Mouse (Mus musculus) layer of hippocampus, postnatal 25 days (tissue): ENCODE results near the gene D630003M21Rik. TPM values are rescaled to one million over a fixed set of nuclear protein-coding genes. Genes with fewer than 3 reads are reported as not detected.
A peak's percentile ranks its signal among the peaks of the same experiment; 100 is the strongest.

Experiments
- DNase-seq, 2 experiments: peaks; one replicate each; pipeline ENCODE4 v3.0.0; 2022; ENCODE audit warnings: mixed read lengths in 2 of 2, low spot score in 1 of 2; ENCODE audit errors: extremely low spot score in 1 of 2
- total RNA-seq, 2 experiments: library from RNA; stranded (reverse); gene quantifications; 2 replicates each; pipeline ENCODE4 v1.2.3; 2021

The D630003M21Rik gene
- total RNA-seq, 2 experiments from 2014 or later = 3.7 to 4.2 TPM

GRCm38 (mm10) chr2:158241126-158241738 lies 12.2 kb upstream of the D630003M21Rik start:
- no peak for DNase-seq

GRCm38 (mm10) chr2:158238101-158238500 lies 9.1 kb upstream of the D630003M21Rik start:
- no peak for DNase-seq

- DNase-seq = no peak
Measured at GRCm38 (mm10) chr2:158236698-158237097, 7.7 kb upstream of the D630003M21Rik start.

- DNase-seq = no peak
Measured at GRCm38 (mm10) chr2:158233106-158233505, 4.1 kb upstream of the D630003M21Rik start.

DNA sequence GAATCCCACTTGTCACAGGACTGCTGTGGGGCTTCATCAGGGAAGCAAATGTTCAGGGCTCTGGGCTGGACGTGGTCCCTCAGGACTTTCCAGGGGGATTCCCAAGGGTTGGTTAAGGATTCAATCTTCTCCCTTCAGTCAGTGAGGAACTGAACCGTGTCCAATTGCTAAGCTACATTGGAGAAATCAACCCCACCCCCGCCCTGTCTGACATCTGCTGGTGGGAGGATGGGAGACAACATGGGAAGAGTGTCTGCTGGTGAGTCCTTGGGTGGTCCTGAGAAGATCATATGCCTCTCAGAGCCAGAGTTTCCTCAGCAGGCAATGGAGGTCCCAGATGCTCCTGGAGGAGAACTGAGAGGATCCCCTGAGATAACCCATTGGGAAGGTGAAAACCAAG lies 3.4 kb upstream of the D630003M21Rik start:
- no peak for DNase-seq

- DNase-seq = no peak
Measured at GRCm38 (mm10) chr2:158231071-158231470, 2.0 kb upstream of the D630003M21Rik start.

GRCm38 (mm10) chr2:158230617-158231016 lies 1.6 kb upstream of the D630003M21Rik start:
- no peak for DNase-seq

GRCm38 (mm10) chr2:158229503-158229892 lies 476 bp upstream of the D630003M21Rik start:
- no peak for DNase-seq

DNA sequence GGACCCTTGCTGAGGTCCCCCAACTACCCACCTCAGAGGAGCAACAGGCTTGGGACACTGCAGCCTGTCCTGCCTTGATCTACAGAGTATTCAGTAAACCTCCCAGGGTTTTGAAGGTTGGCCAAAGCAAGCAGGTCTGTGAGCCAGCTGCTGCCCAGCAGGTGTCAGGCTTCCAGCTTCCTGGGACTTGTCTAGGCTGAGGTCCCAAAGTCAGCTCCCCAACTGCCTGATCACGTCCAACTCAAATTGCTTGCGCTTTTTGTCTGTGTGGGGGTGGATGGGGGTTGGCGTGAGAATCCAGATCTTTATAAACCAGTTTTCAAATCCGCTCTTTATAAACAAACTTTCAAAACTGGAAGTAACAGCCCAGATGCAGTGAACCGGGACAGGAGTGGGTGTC lies 3.7 kb downstream of the D630003M21Rik start:
- no peak for DNase-seq

- DNase-seq = no peak
Measured at GRCm38 (mm10) chr2:158223497-158223896, 5.5 kb downstream of the D630003M21Rik start.

DNA sequence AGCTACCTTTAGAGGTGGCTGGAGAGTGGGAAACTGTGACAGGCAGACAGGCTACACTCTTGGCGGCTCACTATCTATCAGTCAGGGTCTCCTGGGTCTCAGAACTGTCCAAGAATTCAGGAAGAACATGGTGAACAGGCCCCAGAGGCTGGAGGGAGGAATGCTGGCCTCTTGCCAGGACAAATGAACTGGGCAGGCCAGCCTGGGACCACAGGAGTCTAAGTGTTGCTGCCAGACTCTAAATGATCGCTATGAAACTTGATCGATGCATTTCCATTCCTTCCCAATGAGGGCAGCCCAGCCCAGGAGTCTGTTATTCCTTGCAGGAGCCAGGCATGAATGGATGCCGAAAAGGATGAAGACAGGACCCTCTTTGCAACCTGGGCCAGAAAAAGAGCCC lies 6.4 kb downstream of the D630003M21Rik start:
- DNase-seq = no peak

- DNase-seq = no peak
Measured at GRCm38 (mm10) chr2:158221446-158222084, 7.5 kb downstream of the D630003M21Rik start.

DNA sequence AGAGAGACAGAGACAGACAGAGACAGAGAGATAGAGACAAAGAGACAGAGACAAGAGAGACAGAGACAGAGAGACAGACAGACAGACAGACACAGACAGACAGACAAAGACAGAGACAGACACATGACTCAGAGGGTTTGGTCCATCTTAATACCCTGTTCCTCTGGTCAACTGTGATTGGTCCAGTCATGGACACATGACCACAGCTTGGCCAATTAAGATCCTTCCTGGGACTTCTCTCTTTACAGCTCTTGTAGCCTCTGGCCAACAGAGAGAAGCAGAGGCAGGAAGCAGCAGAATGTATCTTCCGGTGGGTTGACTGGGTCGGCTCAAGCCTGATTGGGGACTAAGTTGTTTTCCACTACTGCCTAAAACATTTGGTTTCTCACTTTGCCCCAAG lies 9.5 kb downstream of the D630003M21Rik start:
- no peak for DNase-seq

- DNase-seq = no peak
Measured at GRCm38 (mm10) chr2:158216510-158216909, 12.5 kb downstream of the D630003M21Rik start.

DNA sequence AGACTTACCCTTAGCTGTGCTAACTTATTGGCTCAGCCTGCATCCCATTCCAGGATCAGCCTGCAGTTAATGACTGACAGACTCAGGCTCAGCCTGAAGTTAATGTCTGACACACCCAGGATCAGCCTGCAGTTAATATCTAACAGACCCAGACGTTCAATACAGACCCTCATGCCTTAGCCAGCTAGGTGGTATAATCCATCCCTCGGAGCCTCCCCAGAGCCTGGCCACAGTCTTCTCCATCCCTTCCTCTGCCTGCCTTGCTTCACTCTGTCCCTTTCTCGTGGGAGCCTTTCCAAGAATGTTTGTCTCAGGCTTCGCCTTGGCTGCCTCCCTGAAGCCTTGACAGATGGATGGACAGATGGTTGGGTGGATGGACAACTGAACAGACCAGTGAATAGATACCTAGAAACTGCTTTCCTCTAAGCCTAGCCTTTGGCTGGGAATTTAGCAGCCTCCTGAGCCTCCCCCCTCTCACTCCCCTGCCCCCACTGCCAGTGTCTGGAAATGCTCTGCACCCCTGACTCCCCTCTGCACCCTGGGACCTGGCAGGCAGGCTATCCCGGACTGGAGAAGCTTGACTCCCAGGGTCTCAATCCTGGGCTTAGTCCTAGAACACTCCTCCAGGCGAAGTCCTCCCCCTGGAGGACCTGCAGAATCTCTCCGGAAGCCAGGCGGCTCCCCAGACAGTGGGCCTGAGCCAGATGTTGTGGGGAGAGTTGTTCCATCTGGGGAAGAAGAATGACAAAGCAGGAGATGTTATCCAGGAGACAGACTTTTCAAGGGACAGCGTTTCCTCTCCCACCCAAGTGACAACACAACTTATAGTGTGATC lies 13.5 kb downstream of the D630003M21Rik start:
- no peak for DNase-seq

GRCm38 (mm10) chr2:158211764-158212471 lies 17.1 kb downstream of the D630003M21Rik start:
- no peak for DNase-seq

GRCm38 (mm10) chr2:158210958-158211357 lies 18.1 kb downstream of the D630003M21Rik start:
- no peak for DNase-seq

DNA sequence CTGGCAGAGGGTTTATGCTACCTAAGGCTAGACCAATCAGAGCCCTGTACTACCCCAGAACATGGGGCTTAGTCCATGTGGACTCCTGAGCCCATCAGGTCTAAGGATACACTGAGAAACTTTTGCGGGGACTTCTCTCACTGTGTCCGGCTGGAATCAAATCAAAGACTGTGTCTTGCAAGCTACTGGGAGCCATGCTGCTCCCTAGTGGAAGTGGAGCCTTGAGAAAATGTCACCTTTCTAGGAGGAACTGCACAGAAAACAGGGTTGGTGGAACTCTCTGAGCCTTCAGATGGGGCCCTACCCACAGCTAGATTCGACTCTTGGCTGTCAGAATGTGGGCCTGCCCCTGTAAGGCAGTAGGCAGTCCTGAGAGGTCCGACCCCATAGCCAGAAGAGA lies 18.5 kb downstream of the D630003M21Rik start:
- DNase-seq = peak in 1 of 2 experiments; percentile 67

DNA sequence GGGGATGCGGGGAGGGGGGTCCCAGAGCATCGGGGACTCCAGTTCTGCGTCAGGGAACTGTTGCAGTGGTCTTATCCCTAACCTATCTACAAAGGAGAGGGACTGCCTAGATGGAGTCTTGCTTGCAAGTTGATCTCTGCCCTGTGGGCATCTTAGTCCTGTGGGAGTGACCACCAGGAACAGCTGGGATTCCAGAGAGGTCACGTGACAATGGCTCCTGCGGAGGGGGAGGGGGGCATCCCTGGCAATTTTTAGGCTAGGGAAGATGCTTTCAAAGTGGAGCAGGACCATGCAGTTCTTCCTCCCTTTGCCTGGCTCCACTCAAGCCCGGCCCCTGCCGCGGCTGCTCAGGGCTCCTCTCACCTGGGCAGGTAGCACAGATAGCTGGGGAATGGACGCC lies 19.2 kb downstream of the D630003M21Rik start:
- DNase-seq = no peak

- peak; percentile 61 to 88 for DNase-seq
Measured at GRCm38 (mm10) chr2:158207848-158208247, 21.2 kb downstream of the D630003M21Rik start.

GRCm38 (mm10) chr2:158204114-158204513 lies 24.9 kb downstream of the D630003M21Rik start:
- peak; percentile 75 to 92 for DNase-seq
